Mouse (Mus musculus) testis, adult 2 months (tissue): ENCODE results near the gene Fyn.

Experiments
- CTCF ChIP-seq: fragments of 200-500 bp; IDR thresholded peaks from 2 replicates; pipeline ENCODE4 v1.5.1; 2012; ENCODE audit warnings: low read depth, mild to moderate bottlenecking, inconsistent platforms, low read length, moderate library complexity; ENCODE audit not compliant: control insufficient read depth, insufficient read depth, insufficient replicate concordance
- POLR2A ChIP-seq: fragments of 200-500 bp; IDR thresholded peaks from 2 replicates; pipeline ENCODE4 v1.6.1; 2012; ENCODE audit warnings: low read depth, mild to moderate bottlenecking, inconsistent platforms, low read length, moderate library complexity; ENCODE audit not compliant: control insufficient read depth

DNA sequence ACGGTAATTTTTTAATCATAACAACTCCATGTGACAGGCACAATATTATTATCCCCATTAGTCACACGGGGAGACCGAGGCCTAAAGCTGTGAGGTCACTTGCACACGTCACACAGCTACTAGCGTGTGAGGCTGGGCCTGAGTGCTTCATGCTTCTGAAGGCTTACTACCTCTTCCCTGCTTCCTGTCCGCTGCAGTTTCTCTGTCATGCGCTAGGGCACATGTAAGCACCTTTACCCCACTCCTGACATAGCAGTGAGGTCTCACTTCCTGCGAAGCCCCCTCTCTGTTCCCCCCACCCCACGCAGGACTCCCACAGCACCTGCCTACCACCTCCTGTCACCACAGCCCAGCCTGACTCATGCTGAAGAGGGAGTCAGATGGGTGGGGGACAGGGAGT lies 8.0 kb downstream of the Fyn start:
- TF ChIP-seq CTCF: no peak
- no peak for TF ChIP-seq POLR2A
